Mouse (Mus musculus): ENCODE measurements around the gene Tmem30c.

Tmem30c gene

DNA sequence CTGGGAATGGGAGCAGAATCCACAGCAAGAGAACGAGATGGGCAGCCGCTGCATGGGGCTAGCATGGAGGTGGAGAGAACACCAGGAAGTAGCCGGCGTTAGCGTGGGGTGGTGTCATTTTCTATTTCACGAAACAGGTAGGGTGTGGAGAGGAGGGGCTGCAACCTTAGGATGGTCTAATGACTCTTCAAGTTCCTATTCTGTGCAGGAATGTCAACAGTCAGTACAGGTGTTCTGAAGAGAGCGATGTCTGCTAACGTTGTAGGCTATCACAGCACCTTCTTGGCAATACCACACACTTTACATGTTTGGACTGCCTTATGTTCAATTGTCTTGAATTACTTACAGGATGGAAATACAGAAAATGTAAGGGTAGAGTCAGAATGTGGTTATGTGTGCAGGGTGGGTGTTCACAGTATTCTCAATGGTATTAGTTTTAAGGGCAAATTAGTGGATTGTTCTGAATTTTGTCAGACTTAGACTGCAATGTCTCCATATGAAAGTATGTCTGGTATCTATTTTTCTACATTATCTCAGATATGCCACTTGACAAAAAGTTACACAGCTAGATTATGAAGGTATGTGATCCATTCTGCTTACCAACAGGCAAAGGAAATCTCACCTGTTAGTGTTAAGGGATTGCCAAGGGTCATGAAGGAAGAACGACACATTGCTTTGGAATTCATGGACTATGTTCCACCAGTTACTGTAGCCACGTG is 2.7 kb upstream of the Tmem30c start:
- DNase-seq (ENCODE audit: low spot score in 2 of 2) = no peak

GRCm38 (mm10) chr16:57292296-57292695 is 369 bp downstream of the Tmem30c start:
- no peak for DNase-seq (ENCODE audit: low spot score in 2 of 2)

- DNase-seq (ENCODE audit: low spot score in 2 of 2) = no peak
Measured at GRCm38 (mm10) chr16:57291696-57292095, 969 bp downstream of the Tmem30c start.

GRCm38 (mm10) chr16:57281417-57281816 is 11.2 kb downstream of the Tmem30c start:
- DNase-seq (ENCODE audit: low spot score in 2 of 2) = no peak

DNA sequence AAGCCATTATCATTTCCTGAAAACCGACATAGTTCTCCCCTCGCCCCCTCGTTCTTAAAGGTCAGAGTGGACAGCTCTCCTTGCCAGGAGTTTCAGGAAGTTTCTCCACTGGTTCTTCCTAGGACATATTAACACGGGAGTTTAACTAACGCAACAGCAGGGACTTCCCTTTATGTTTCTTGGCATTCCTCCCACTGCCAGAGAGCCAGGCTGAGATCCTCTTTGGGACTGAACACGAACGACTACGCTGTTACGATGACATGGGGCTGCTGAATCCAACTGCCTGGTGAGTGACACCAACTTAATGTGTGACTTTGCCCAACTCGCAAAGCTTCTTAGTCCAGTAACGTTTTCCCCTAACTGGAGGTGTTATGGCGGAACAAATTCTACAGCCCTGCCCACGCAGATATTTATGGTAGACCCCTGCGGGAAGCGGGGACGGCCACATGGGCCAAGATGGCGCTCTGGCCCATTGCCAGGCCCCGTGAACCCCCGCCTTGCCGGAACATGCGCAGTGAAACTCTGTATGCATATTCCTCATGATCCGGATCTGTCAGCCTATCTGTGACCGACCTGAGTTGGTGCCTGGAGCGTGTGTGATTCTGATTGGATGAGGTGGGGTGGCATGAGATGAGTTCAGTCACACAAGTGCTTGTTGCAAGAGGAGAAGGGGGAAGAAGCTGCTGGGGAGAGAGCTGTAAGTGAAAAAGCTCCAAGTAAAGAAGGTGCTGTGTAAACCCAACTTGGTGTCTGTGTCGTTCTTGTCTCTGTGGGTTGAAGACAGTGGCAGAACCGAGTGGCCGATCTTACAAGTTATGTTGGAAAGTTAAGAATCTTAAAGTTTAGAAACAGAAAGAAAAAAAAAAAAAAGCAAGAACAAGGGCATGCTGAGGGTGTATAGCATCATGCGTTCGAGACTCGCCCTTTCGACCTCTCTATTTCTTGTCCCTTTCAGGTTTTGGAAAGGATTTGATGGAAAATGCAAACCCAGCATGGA is 12.1 kb downstream of the Tmem30c start:
- no peak for DNase-seq (ENCODE audit: low spot score in 2 of 2)

DNA sequence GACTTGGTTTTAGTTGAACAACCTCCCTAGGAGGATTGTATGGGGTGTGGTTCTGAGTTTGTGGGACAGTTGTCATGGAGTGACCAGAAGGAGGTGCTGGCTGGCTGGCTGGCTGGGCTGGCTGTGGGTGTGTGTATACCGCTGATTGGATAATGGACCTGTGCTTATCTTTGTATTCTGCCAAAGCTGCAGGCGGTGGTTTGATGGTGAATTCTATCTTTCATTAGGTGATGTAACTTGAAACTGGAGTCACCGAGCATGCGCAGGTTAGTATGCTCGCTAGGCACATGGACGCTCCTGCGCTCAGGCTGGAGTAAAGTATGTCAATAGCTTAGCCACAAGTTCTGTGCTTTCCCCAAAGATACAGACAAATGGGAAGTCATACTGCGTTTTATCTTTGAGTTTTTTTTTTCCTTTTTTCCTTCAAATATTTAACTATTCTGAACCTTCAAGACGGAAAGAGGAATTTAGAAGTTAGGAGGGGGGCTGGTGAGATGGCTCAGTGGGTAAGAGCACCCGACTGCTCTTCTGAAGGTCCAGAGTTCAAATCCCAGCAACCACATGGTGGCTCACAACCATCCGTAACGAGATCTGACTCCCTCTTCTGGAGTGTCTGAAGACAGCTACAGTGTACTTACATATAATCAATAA is 13.6 kb downstream of the Tmem30c start:
- DNase-seq (ENCODE audit: low spot score in 2 of 2) = no peak

- DNase-seq (ENCODE audit: low spot score in 2 of 2) = no peak
Measured at GRCm38 (mm10) chr16:57269751-57270150, 22.9 kb downstream of the Tmem30c start.

- DNase-seq (ENCODE audit: low spot score in 2 of 2) = peak; percentile 70 to 78
Measured at GRCm38 (mm10) chr16:57268058-57268841, 24.4 kb downstream of the Tmem30c start.

- no peak for DNase-seq (ENCODE audit: low spot score in 2 of 2)
Measured at GRCm38 (mm10) chr16:57267068-57267467, 25.6 kb downstream of the Tmem30c start.

DNA sequence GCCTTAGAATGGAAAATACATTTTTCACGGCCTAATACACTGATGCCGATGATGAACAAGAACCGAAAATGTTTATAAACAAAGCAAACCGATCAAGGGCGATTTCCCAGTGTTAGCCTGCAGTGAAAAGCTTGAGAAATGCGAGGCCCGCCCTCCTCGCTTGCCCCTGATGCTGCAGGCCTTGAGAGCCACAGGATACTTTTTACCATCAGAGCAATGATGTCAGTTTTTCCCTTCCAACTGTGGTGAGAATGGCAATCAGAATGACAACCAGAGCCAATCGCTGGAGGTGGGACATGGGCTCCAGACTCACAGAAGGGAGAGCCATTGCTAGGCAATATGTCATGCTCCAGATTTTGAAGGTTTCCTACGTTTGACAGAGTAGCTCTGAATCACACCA is 32.5 kb downstream of the Tmem30c start:
- no peak for DNase-seq (ENCODE audit: low spot score in 2 of 2)

GRCm38 (mm10) chr16:57259356-57260083 is 33.1 kb downstream of the Tmem30c start:
- DNase-seq (ENCODE audit: low spot score in 2 of 2) = no peak

DNA sequence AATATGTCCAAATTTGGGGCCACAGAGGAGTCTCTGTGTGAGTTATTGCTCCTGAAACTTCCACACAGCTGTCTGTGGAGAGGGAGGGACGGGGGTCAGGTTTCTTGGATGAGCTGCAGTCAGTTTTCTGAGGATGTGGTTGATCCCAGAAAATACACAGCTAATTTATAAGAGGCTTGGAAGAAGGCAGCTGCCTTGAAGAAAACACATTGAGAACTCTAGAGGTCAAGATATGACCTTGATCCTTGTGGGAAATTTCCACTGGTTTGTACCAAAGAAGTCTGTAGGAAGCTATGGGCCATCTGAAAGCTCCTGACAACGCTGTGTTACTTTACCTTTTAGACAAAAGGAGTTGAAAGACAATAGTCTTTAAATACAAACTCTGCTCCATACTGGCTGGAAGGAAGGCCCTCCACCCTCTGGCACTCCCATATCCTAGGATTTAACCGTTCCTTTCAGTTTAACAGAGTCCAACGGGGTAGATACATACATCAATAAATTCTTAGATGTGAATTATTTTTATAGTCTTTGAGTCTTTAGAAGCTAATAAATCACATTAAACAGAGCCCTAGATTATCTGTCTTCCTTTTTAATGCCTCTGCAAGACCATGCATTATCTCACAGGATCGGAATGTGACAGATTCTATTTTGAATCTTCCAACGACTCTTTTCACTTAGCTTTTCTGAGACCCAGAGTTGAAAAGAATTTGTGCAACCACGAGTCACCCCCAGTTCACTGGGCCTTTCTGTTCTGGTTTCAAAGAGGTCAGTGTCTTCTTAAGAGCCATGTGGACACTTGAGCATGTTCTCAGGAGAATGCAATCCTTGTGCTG is 40.9 kb downstream of the Tmem30c start:
- DNase-seq (ENCODE audit: low spot score in 2 of 2) = no peak

- no peak for DNase-seq (ENCODE audit: low spot score in 2 of 2)
Measured at GRCm38 (mm10) chr16:57250991-57251390, 41.7 kb downstream of the Tmem30c start.

GRCm38 (mm10) chr16:57247464-57247863 is 45.2 kb downstream of the Tmem30c start:
- no peak for DNase-seq (ENCODE audit: low spot score in 2 of 2)

- DNase-seq (ENCODE audit: low spot score in 2 of 2) = no peak
Measured at GRCm38 (mm10) chr16:57246596-57246995, 46.1 kb downstream of the Tmem30c start.

- DNase-seq (ENCODE audit: low spot score in 2 of 2) = peak; percentile 78 to 91
Measured at GRCm38 (mm10) chr16:57243858-57244248, 48.8 kb downstream of the Tmem30c start.

- DNase-seq (ENCODE audit: low spot score in 2 of 2) = no peak
Measured at GRCm38 (mm10) chr16:57243205-57243857, 49.3 kb downstream of the Tmem30c start.

GRCm38 (mm10) chr16:57242857-57243204 is 49.8 kb downstream of the Tmem30c start:
- DNase-seq (ENCODE audit: low spot score in 2 of 2) = no peak

DNA sequence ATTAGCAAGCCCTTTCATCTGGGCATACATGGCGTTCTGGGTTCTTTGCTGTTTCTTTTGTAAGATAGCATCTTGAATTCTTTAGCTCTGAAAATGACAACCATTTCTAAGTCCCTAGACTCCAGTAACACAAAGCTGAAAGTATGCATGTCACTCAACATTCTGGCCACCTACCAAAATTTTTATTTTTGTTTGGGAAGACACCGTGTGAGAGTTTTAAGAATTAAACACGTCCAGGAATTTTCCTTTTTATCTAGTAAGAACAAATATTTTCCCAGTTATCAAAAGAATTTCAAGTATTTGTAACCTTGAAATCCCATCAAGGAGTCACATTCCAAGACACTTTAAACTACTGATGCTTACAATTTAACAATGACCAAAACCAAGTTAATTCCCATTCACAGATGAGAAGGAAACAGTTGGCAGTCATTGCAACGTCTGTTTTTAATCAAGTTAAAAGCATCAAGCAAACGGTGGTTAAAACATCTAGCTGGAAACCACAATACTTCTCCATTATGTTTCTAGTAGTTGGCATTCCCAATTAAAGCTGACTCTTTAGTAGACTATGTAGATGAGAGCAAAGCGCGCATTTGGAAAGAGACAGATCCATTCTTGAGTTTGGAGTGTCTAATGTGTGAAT is 56.7 kb downstream of the Tmem30c start:
- DNase-seq (ENCODE audit: low spot score in 2 of 2) = no peak

Measured in right cerebral cortex, adult 2 months (tissue).